Mouse (Mus musculus): ENCODE measurements around the gene Galnt11.

GRCm38 (mm10) chr5:25296830-25297229 lies 75.1 kb downstream of the Galnt11 start:
- no peak for TF ChIP-seq POLR2A (IDR thresholded peaks at IDR 0.05; ENCODE audit: low read depth, low read length)
- no peak for TF ChIP-seq CTCF (IDR thresholded peaks at IDR 0.05; ENCODE audit: extremely low read depth, insufficient read depth, insufficient read length, insufficient replicate concordance)

Data from spleen, adult 2 months (tissue).